Mouse (Mus musculus): ENCODE measurements around the gene Col1a1.

- TF ChIP-seq CTCF (IDR thresholded peaks at IDR 0.05; ENCODE audit: low read depth), result no peak
- TF ChIP-seq EP300 (IDR thresholded peaks at IDR 0.05; ENCODE audit: low read depth), result no peak
Observed at GRCm38 (mm10) chr11:95000128-95000527, 64.1 kb downstream of the Col1a1 start.
